Mouse (Mus musculus): ENCODE results near the gene Tmem130. TPM values are rescaled to one million over a fixed set of nuclear protein-coding genes. Genes with fewer than 3 reads are reported as not detected.

Tmem130 gene
- polyA plus RNA-seq (2012; rRNA removed) = 0.15 and 0.16 TPM in 2 replicates

GRCm38 (mm10) chr5:144761161-144761868, at the start of gene Tmem130:
Tmem130 (minus strand) TSS chr5:144761818.

GRCm38 (mm10) chr5:144767106-144767798, 5.6 kb upstream of the Tmem130 start, which contains the start of gene Trrap:
Trrap (plus strand) TSS chr5:144767732.

Other genes starting within 250 kb of the Tmem130 start
- gene Nptx2, start 215.9 kb downstream of the Tmem130 start, polyA plus RNA-seq (2012; rRNA removed) = 0.01 TPM in 2 replicates
- gene Trrap, start 5.9 kb upstream of the Tmem130 start, polyA plus RNA-seq (2012; rRNA removed) = 17.9 and 19.6 TPM in 2 replicates
- 1.4 TPM in 2 replicates for gene Smurf1, start 204.0 kb upstream of the Tmem130 start, polyA plus RNA-seq (2012; rRNA removed)

Data from liver, embryonic 14 days (tissue).